Mouse (Mus musculus): ENCODE measurements around the gene Eif2d. TPM values are rescaled to one million over a fixed set of nuclear protein-coding genes. Genes with fewer than 3 reads are reported as not detected.
A peak's percentile ranks its signal among the peaks of the same experiment; 100 is the strongest.
"Not testable (repeated sequence)": the region's sequence is repeated elsewhere in the genome, so short reads cannot be mapped to it uniquely, and the experiment has no call there.

Gene Eif2d
- polyA plus RNA-seq, 1 experiment from 2014 or later: 64.1 TPM

DNA sequence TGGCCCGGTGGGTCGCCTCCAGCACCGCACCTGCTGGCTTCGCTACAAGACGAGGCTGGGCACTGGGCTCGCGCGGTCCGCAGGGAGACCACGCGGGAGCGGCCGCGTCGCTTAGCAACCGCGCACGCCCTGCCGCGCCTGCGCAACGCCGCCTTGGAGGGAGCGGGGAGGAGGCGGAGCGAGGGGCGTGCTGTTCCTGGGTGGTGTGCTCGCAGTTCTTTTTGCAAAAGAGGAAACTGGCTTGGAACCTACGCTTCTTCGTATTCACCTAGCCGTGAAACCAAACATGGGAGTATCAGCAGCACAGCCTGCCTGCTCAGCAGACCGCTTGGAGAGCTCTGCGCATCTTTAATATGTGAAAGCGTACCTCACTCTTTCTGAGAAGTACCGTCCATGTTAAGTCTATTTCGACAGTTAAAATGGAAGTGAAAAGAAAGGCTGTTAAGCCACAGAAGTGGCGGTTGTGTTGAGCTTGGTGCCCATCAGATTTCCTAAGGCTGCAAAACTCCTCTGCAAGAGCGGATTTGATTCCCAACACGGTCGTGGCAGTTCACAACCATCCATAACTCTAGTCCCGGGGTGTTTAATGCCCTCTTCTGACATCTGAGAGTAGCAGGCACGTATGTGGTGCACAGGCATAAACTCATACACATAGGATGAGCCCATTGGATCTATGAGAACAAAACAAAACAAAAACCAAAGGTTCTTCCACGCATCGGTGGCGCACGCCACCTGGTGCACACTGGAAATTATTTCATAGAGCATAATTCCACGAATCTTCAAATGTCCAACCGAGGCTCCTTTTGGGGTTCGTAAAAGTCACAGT, 14.6 kb upstream of the Eif2d start, which contains the start of gene Dyrk3:
TSS of gene Dyrk3 (minus strand) at position 150 of the 826 bp plus-strand sequence.
- ATAC-seq: peak; percentile 97
- 4% methylated on average over 49 of the region's 49 CpGs for WGBS
- no peaks in the 10 kb centered on the region for H3K9me3 ChIP-seq (ENCODE audit: control insufficient read depth, low read length)

DNA sequence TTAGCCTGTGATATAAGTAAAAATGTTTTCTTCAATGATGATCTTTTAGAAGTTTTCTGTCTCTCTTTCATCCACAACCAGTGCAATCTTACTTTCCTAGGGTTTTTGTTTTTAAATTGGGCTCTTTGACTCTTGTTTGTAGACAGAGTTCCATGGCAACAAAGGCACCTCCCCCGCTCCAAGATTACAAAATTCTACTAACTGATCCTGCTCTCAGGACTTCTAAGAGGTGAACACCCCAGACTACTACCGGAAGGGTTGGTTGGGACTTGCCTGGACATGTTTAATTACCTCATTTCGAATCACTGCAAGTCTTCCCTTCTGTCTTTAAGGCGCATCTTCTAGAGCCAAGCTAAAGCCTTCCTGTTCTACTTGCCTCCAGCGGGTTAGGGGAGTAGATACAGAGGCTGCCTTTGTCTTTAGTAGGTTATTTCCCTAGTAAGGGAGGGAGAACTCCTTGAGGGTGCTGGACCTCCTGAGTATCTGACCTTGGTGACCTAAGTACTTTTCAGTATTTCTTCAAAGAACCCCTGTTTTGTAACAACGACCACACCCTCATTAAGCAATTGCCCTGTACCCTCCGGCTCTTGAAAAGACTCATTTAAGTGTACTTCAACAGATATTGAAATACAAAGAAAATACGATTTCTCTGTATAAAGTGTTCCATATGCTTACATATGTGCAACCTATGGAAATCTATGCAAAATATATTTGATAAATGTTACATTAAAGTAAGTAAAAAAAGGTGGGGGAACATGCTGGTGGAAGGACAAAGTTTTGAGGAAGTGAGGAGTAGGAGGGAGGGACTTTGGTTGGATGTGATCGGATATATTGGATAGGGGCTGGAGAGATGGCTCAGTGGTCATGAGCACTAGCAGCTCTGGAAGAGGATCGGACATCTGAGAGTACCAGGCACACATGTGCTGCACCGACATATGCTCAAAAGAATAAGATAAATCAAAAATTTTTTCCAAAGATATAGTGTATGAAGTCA, 13.6 kb upstream of the Eif2d start:
- H3K36me3 ChIP-seq (ENCODE audit: control insufficient read depth, insufficient read depth): no peaks in the 10 kb centered on the region
- WGBS: 69% methylated on average over 11 of the region's 11 CpGs
- no peak overlapping the region for H3K9ac ChIP-seq (replicated peaks; ENCODE audit: low read depth, low read length)
- H3K27me3 ChIP-seq (replicated peaks; ENCODE audit: control insufficient read depth, insufficient read depth, low read length): no peaks in the 10 kb centered on the region
- no peaks in the 10 kb centered on the region for H3K9me3 ChIP-seq (ENCODE audit: control insufficient read depth, low read length)
- H3K4me2 ChIP-seq (ENCODE audit: low read length): peak overlapping the region; percentile 61
- no peak overlapping the region for H3K4me3 ChIP-seq (replicated peaks; ENCODE audit: low read length)
- H3K4me1 ChIP-seq (replicated peaks; ENCODE audit: control insufficient read depth, insufficient read depth, low read length): peaks cover 27% of the 10 kb centered on the region
- H3K27ac ChIP-seq (ENCODE audit: low read length): no peak overlapping the region
- ATAC-seq: no peak

More for the DNA sequence above, 14.6 kb upstream of the Eif2d start, which contains the start of gene Dyrk3:
- Histone ChIP-seq H3K27me3 (replicated peaks; ENCODE audit: control insufficient read depth, insufficient read depth, low read length) (no peaks in the 10 kb centered on the region), H3K27ac (ENCODE audit: low read length) (peak within 1 kb of the TSS; percentile 87), H3K4me1 (replicated peaks; ENCODE audit: control insufficient read depth, insufficient read depth, low read length) (peaks cover 32% of the 10 kb centered on the region), H3K4me2 (ENCODE audit: low read length) (peak within 1 kb of the TSS; percentile 64), H3K9ac (replicated peaks; ENCODE audit: low read depth, low read length) (peak within 1 kb of the TSS; percentile 83), H3K36me3 (ENCODE audit: control insufficient read depth, insufficient read depth) (no peaks in the 10 kb centered on the region), H3K4me3 (replicated peaks; ENCODE audit: low read length) (peak within 1 kb of the TSS; percentile 74)

DNA sequence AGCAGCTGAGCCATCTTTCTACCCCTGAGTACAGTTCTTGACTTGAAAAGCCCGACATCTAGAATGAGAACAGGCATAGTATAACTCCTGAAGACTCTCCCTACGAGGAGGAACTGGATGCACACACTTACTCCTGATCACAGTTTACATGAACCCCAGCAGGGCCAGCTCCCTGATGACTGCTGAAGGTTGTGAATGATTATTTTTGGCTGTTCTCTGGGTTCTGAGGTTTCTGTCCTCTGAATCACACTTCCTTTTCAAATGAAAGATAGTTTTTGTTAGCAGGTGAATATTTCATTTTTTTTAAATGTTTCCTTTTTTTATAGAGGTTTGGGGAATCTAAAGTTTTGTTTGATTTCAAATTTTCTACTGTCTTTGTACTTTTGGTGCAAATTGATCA, 11.5 kb upstream of the Eif2d start:
- Histone ChIP-seq H3K4me3 (replicated peaks; ENCODE audit: low read length) (no peak overlapping the region), H3K4me1 (replicated peaks; ENCODE audit: control insufficient read depth, insufficient read depth, low read length) (peaks cover 10% of the 10 kb centered on the region), H3K27ac (ENCODE audit: low read length) (no peak overlapping the region), H3K9ac (replicated peaks; ENCODE audit: low read depth, low read length) (no peak overlapping the region), H3K36me3 (ENCODE audit: control insufficient read depth, insufficient read depth) (no peaks in the 10 kb centered on the region), H3K4me2 (ENCODE audit: low read length) (no peak overlapping the region), H3K9me3 (ENCODE audit: control insufficient read depth, low read length) (no peaks in the 10 kb centered on the region), H3K27me3 (replicated peaks; ENCODE audit: control insufficient read depth, insufficient read depth, low read length) (no peaks in the 10 kb centered on the region)
- WGBS: 70% methylated on average over 2 of the region's 2 CpGs
- no peak for ATAC-seq

DNA sequence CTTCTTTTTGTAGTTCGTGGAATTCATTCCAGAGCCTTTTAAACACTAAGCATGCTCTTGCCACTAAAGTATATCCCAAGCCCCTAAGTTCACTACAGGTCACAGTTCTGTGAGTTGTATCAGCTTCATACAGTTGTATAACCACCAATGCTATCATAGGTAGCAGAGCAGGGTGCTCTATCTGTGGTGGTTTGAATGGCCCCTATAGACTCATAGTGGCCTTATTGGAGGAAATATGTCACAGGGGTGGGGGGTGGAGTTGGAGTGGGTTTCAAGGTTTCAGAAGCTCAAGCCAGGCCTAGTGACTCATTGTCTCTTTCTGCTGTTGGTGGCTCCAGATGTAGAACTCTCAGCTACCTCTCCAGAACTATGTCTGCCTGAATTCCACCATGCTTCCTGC, 10.5 kb upstream of the Eif2d start:
- no peak for ATAC-seq
- H3K4me3 ChIP-seq (replicated peaks; ENCODE audit: low read length): no peak overlapping the region
- peaks cover 3% of the 10 kb centered on the region; the same call in 1 of the 2 replicates for H3K4me1 ChIP-seq (replicated peaks; ENCODE audit: control insufficient read depth, insufficient read depth, low read length)
- H3K9ac ChIP-seq (replicated peaks; ENCODE audit: low read depth, low read length): no peak overlapping the region
- no peaks in the 10 kb centered on the region for H3K9me3 ChIP-seq (ENCODE audit: control insufficient read depth, low read length)
- H3K36me3 ChIP-seq (ENCODE audit: control insufficient read depth, insufficient read depth): no peaks in the 10 kb centered on the region
- H3K27ac ChIP-seq (ENCODE audit: low read length): no peak overlapping the region
- no peaks in the 10 kb centered on the region for H3K27me3 ChIP-seq (replicated peaks; ENCODE audit: control insufficient read depth, insufficient read depth, low read length)
- 81% methylated on average over 1 of the region's 1 CpGs for WGBS
- no peak overlapping the region for H3K4me2 ChIP-seq (ENCODE audit: low read length)

DNA sequence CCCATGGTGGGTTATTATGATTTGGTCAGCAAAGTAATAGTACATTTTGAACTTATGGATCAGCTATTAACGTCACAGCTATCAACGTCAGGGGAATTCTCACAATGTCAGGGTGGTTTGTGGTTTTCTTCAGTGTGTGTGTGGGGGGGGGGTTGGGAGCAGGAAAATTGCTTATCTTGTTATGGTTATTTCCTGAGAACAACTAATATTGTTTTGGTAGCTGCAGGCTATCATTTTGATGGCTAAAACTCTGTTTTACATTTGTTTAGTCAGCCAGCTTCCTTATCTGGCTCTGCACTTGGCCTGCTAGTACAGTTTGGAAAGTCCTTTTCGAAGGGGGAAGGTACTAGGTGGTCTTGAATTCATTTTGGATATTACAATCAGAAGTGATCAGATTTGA, 7.8 kb upstream of the Eif2d start:
- H3K27me3 ChIP-seq (replicated peaks; ENCODE audit: control insufficient read depth, insufficient read depth, low read length); H3K4me1 ChIP-seq (replicated peaks; ENCODE audit: control insufficient read depth, insufficient read depth, low read length); H3K4me3 ChIP-seq (replicated peaks; ENCODE audit: low read length); H3K9me3 ChIP-seq (ENCODE audit: control insufficient read depth, low read length); H3K36me3 ChIP-seq (ENCODE audit: control insufficient read depth, insufficient read depth); H3K4me2 ChIP-seq (ENCODE audit: low read length); ATAC-seq; H3K27ac ChIP-seq (ENCODE audit: low read length); H3K9ac ChIP-seq (replicated peaks; ENCODE audit: low read depth, low read length): not testable (repeated sequence)
- WGBS: 89% methylated on average over 3 of the region's 3 CpGs

DNA sequence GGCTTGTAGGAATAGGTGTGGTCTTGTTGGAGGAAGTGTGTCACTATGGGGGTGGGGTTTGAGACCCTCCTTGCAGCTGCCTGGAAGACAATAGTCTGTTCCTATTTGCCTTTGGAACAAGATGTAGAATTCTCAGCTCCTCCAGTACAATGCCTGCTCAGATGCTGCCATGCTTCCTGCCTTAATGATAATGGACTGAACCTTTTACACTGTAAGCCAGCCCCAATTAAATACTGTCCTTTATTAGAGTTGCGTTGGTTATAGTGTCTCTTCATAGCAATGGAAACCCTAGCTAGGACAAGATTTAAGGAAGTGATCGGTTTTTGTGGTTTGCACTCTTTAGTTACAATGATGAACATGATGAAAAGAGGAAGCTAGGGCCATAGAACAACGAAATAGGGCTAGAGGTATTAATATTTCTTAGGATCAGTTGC, 6.8 kb upstream of the Eif2d start:
- no peaks in the 10 kb centered on the region for H3K36me3 ChIP-seq (ENCODE audit: control insufficient read depth, insufficient read depth)
- WGBS: 75% methylated on average over 3 of the region's 3 CpGs
- no peak overlapping the region for H3K4me2 ChIP-seq (ENCODE audit: low read length)
- ATAC-seq: no peak
- H3K9me3 ChIP-seq (ENCODE audit: control insufficient read depth, low read length): no peaks in the 10 kb centered on the region
- no peaks in the 10 kb centered on the region for H3K27me3 ChIP-seq (replicated peaks; ENCODE audit: control insufficient read depth, insufficient read depth, low read length)
- H3K4me3 ChIP-seq (replicated peaks; ENCODE audit: low read length): no peak overlapping the region
- no peaks in the 10 kb centered on the region for H3K4me1 ChIP-seq (replicated peaks; ENCODE audit: control insufficient read depth, insufficient read depth, low read length)
- H3K9ac ChIP-seq (replicated peaks; ENCODE audit: low read depth, low read length): no peak overlapping the region
- no peak overlapping the region for H3K27ac ChIP-seq (ENCODE audit: low read length)

DNA sequence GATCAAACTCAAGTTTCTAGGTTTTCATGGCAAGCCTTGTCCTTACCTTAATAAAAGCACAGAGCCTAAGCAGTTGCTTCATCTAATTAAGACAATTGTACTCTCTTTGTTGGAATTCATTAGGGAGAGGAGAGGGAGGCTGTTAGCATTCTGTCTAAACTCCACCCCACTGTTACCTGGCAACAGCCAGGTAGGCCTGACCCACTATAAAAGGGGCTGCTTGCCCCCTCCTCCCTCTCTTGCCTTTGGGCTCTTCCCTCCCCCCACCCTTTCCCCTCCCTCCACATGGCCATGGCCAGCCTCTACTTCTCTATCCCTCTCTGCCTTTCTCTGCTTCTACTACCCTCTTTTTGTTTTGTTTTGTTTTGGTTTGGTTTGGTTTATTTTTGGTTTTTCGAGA, 3.5 kb upstream of the Eif2d start:
- Histone ChIP-seq H3K4me1 (replicated peaks; ENCODE audit: control insufficient read depth, insufficient read depth, low read length) (peaks cover 10% of the 10 kb centered on the region), H3K27ac (ENCODE audit: low read length) (no peak overlapping the region), H3K27me3 (replicated peaks; ENCODE audit: control insufficient read depth, insufficient read depth, low read length) (no peaks in the 10 kb centered on the region), H3K9ac (replicated peaks; ENCODE audit: low read depth, low read length) (no peak overlapping the region), H3K4me3 (replicated peaks; ENCODE audit: low read length) (no peak overlapping the region), H3K9me3 (ENCODE audit: control insufficient read depth, low read length) (no peaks in the 10 kb centered on the region), H3K4me2 (ENCODE audit: low read length) (no peak overlapping the region), H3K36me3 (ENCODE audit: control insufficient read depth, insufficient read depth) (no peaks in the 10 kb centered on the region)
- WGBS: 70% methylated on average over 1 of the region's 1 CpGs
- no peak for ATAC-seq

DNA sequence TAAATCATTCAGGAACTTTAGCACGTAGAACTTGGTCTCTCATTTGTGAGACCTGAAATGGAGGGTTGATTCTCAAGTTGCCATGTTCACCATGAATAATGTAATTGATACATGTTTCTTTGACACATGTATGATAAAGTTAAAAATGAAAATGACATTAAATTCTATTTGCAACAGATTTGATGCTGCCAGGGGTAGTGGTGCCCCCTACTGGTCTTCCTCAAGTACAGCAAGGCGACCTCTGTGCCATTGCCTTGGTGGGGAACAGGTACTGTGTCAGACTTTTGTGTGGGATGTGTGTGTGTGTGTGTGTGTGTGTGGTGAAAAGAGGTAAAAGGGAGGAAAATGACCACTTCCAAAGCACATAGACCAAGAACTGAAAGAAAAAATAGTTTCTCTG, 2.5 kb downstream of the Eif2d start:
- Histone ChIP-seq H3K4me3 (replicated peaks; ENCODE audit: low read length) (no peak overlapping the region), H3K4me2 (ENCODE audit: low read length) (no peak overlapping the region), H3K9ac (replicated peaks; ENCODE audit: low read depth, low read length) (no peak overlapping the region), H3K27ac (ENCODE audit: low read length) (no peak overlapping the region), H3K4me1 (replicated peaks; ENCODE audit: control insufficient read depth, insufficient read depth, low read length) (peaks cover 10% of the 10 kb centered on the region), H3K27me3 (replicated peaks; ENCODE audit: control insufficient read depth, insufficient read depth, low read length) (no peaks in the 10 kb centered on the region), H3K36me3 (ENCODE audit: control insufficient read depth, insufficient read depth) (peaks cover 5% of the 10 kb centered on the region; the same call in 1 of the 2 replicates), H3K9me3 (ENCODE audit: control insufficient read depth, low read length) (no peaks in the 10 kb centered on the region)
- no peak for ATAC-seq
- 49% methylated on average over 2 of the region's 2 CpGs for WGBS

Measured in forebrain, embryonic 16.5 days (tissue).